Mouse (Mus musculus): ENCODE data around the gene Kcnc3.

DNA sequence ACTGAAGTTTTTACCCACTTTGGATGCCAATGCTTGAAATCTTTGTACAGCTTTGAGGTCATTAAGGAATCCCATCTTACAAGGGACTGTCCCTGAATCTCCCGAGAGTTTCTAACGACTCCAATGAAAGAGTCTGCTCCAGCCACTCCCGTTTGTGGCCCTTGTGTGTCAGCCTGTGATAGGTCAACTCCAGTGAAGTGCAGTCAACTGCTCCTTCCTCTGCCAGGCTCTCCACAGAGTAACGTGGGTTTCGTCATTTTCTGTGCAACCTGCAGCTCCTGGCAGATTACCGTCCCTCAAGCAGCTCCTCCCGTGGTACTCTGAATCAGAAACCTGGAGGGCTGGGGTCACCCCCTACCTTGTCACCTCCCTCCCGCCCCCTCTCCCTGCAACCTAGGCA lies 27.2 kb upstream of the Kcnc3 start:
- TF ChIP-seq CTCF (IDR thresholded peaks at IDR 0.05; ENCODE audit: borderline replicate concordance, insufficient read depth, low read length) (no peak), POLR2A (IDR thresholded peaks at IDR 0.05; ENCODE audit: low read depth, low read length) (no peak)
